Mouse (Mus musculus) heart, postnatal 0 days (tissue): Measurements from ENCODE around the gene Adgrd1. TPM values are rescaled to one million over a fixed set of nuclear protein-coding genes. Genes with fewer than 3 reads are reported as not detected.
A peak's percentile ranks its signal among the peaks of the same experiment; 100 is the strongest.

Source experiments
- ATAC-seq: fragments of 200-750 bp; cut with Nextera tagmentation; 2 replicates; pipeline ENCODE4 v1.8.0; 2017; ENCODE audit warnings: low read depth, moderate number of reproducible peaks, moderate library complexity; ENCODE audit not compliant: insufficient read depth
- DNase-seq: peaks from one replicate; pipeline ENCODE4 v3.0.0-alpha.2; 2016; ENCODE audit warnings: low spot score
- H3K27ac ChIP-seq: fragments of 300-500 bp; sonication (generic); 2 replicates; pipeline ENCODE4 v1.5.1; 2014; ENCODE audit warnings: low read depth, mild to moderate bottlenecking
- H3K27me3 ChIP-seq: fragments of 300-500 bp; sonication (generic); 2 replicates; pipeline ENCODE4 v1.6.1; 2014; ENCODE audit warnings: low read length, mixed read lengths; ENCODE audit not compliant: control insufficient read depth, insufficient read depth
- H3K36me3 ChIP-seq: fragments of 300-500 bp; sonication (generic); replicated peaks from 2 replicates; pipeline ENCODE4 v1.6.1; 2014; ENCODE audit warnings: low read length, mixed read lengths; ENCODE audit not compliant: control insufficient read depth, insufficient read depth
- H3K4me1 ChIP-seq: fragments of 300-500 bp; sonication (generic); 2 replicates; pipeline ENCODE4 v1.6.1; 2014; ENCODE audit warnings: antibody characterized with exemption; ENCODE audit not compliant: control insufficient read depth, insufficient read depth
- H3K4me2 ChIP-seq: fragments of 300-500 bp; sonication (generic); 2 replicates; pipeline ENCODE4 v1.6.1; 2014; ENCODE audit warnings: low read depth, mild to moderate bottlenecking, low read length, moderate library complexity
- H3K4me3 ChIP-seq: fragments of 300-500 bp; sonication (generic); 2 replicates; pipeline ENCODE4 v1.5.1; 2014; ENCODE audit warnings: low read depth, low read length
- H3K9ac ChIP-seq: fragments of 300-500 bp; sonication (generic); replicated peaks from 2 replicates; pipeline ENCODE4 v1.6.1; 2014; ENCODE audit warnings: low read depth, low read length, mixed read lengths
- H3K9me3 ChIP-seq: fragments of 300-500 bp; sonication (generic); replicated peaks from 2 replicates; pipeline ENCODE4 v1.6.1; 2016; ENCODE audit warnings: low read length; ENCODE audit not compliant: control insufficient read depth
- CTCF ChIP-seq: IDR thresholded peaks from 2 replicates; pipeline ENCODE4 v1.5.1; 2016; ENCODE audit warnings: antibody characterized with exemption, control low read depth, low read depth
- EP300 ChIP-seq: IDR thresholded peaks from 2 replicates; pipeline ENCODE4 v1.6.1; 2016; ENCODE audit warnings: antibody characterized with exemption, low read depth
- WGBS: fragments of 180-500 bp; shearing (Covaris S2); extraction: QIAGEN DNeasy Blood & Tissue Kit; methylation state at CpG from one replicate; pipeline ENCODE4 v1.1.7; 2014; 5-methylcytosine and 5-hydroxymethylcytosine counted together
- polyA plus RNA-seq: library from polyadenylated mRNA; unstranded; fragments of >200 nt; fragmentation: Nextera tagmentation; extraction: Ambion mirVana; gene quantifications from 2 replicates; pipeline ENCODE4 v1.2.1, GENCODE M21; 2015
- total RNA-seq: library from RNA; depleted of rRNA; stranded (reverse); fragments of >200 nt; gene quantifications from 2 replicates; pipeline ENCODE4 v1.2.3, GENCODE M21; 2014; ENCODE audit warnings: low replicate concordance

Gene Adgrd1
- total and polyA plus RNA-seq, 2 experiments from 2014 or later = 1.6 to 15.6 TPM

- WGBS = 39% methylated on average over 3 of the region's 3 CpGs
- DNase-seq (no peak), ATAC-seq (no peak)
- no peak overlapping the region for H3K4me2 ChIP-seq
- H3K4me3 ChIP-seq = no peak overlapping the region
- H3K4me1 ChIP-seq = no peaks in the 10 kb centered on the region
- no peak overlapping the region for H3K9ac ChIP-seq
- H3K9me3 ChIP-seq = no peaks in the 10 kb centered on the region
- H3K27me3 ChIP-seq = no peaks in the 10 kb centered on the region
- no peaks in the 10 kb centered on the region for H3K36me3 ChIP-seq
- no peak for TF ChIP-seq CTCF
- TF ChIP-seq EP300 = no peak
- no peak overlapping the region for H3K27ac ChIP-seq
These were observed 79.4 kb downstream of the Adgrd1 start for GRCm38 (mm10) chr5:129175925-129176324.

- WGBS = 42% methylated on average over 14 of the region's 14 CpGs
- H3K4me3 ChIP-seq = peak overlapping the region; percentile 28; the same call in 1 of the 2 replicates
- peak; percentile 70 for ATAC-seq
These were observed 81.4 kb downstream of the Adgrd1 start for GRCm38 (mm10) chr5:129177697-129178511.

GRCm38 (mm10) chr5:129179356-129179755 lies 82.8 kb downstream of the Adgrd1 start:
- H3K9ac ChIP-seq = no peak overlapping the region
- no peaks in the 10 kb centered on the region for H3K9me3 ChIP-seq
- TF ChIP-seq EP300 = no peak
- no peak for TF ChIP-seq CTCF
- H3K36me3 ChIP-seq = no peaks in the 10 kb centered on the region
- H3K27ac ChIP-seq = no peak overlapping the region
- no peak for DNase-seq
- ATAC-seq = no peak
- no peak overlapping the region for H3K4me3 ChIP-seq
- WGBS = 78% methylated on average over 6 of the region's 6 CpGs
- no peaks in the 10 kb centered on the region for H3K4me1 ChIP-seq
- H3K4me2 ChIP-seq = no peak overlapping the region
- H3K27me3 ChIP-seq = no peaks in the 10 kb centered on the region

More at GRCm38 (mm10) chr5:129177697-129178511, 81.4 kb downstream of the Adgrd1 start:
- Histone ChIP-seq H3K9me3 (no peaks in the 10 kb centered on the region), H3K9ac (0 out of 2 replicates have a peak overlapping the region, but pooled peaks have one; percentile 11), H3K4me1 (no peaks in the 10 kb centered on the region), H3K27me3 (no peaks in the 10 kb centered on the region), H3K4me2 (peak overlapping the region; percentile 53), H3K27ac (no peak overlapping the region), H3K36me3 (no peaks in the 10 kb centered on the region)
- peak; percentile 72 for DNase-seq
- peak; percentile 93 for TF ChIP-seq CTCF
- no peak for TF ChIP-seq EP300

- Histone ChIP-seq H3K9ac (no peak overlapping the region), H3K9me3 (no peaks in the 10 kb centered on the region), H3K4me3 (no peak overlapping the region), H3K27me3 (no peaks in the 10 kb centered on the region), H3K4me1 (no peaks in the 10 kb centered on the region), H3K36me3 (no peaks in the 10 kb centered on the region), H3K4me2 (no peak overlapping the region), H3K27ac (no peak overlapping the region)
- ATAC-seq = no peak
- DNase-seq = no peak
- WGBS = 76% methylated on average over 17 of the region's 17 CpGs
- TF ChIP-seq CTCF (no peak), EP300 (no peak)
These were observed 83.6 kb downstream of the Adgrd1 start for GRCm38 (mm10) chr5:129179995-129180714.

- Histone ChIP-seq H3K4me2 (no peak overlapping the region), H3K4me1 (no peaks in the 10 kb centered on the region), H3K36me3 (no peaks in the 10 kb centered on the region), H3K27me3 (no peaks in the 10 kb centered on the region), H3K27ac (no peak overlapping the region), H3K9ac (no peak overlapping the region), H3K9me3 (no peaks in the 10 kb centered on the region), H3K4me3 (no peak overlapping the region)
- no peak for ATAC-seq
- TF ChIP-seq CTCF (no peak), EP300 (no peak)
- no peak for DNase-seq
- WGBS = 64% methylated on average over 13 of the region's 13 CpGs
These were observed 84.2 kb downstream of the Adgrd1 start for GRCm38 (mm10) chr5:129180715-129181228.
